ENCODE assay signal across 35 mouse cellular contexts in genomic region chr3:94612274-94612673, GRCm38 (mm10). TPM values are rescaled to one million over a fixed set of nuclear protein-coding genes. Genes with fewer than 3 reads are reported as not detected.
DNase-seq lines count a peak whose midpoint lies in the region; ATAC-seq and TF ChIP-seq lines count a peak whose summit lies in the region.
"Had no signal": no experiment of that assay in that cellular context is flagged by ENCODE, and none has a peak within 500 bp of the region (broad histone marks: within the 10 kb centered on the region; RNA-seq: fewer than 3 reads in every experiment).

No protein-coding gene starts in this region.

- H3K9ac ChIP-seq in stomach, postnatal 0 days (ENCODE audit: low read length), result no peak overlapping the region
- H3K9ac ChIP-seq in lung, postnatal 0 days (replicated peaks; ENCODE audit: low read depth), result no peak overlapping the region
- H3K9ac ChIP-seq: forebrain, embryonic 13.5 days; heart, embryonic 15.5 days; hindbrain, embryonic 15.5 days had no signal

- no peaks in the 10 kb centered on the region for H3K9me3 ChIP-seq in heart, embryonic 10.5 days
- no peaks in the 10 kb centered on the region for H3K9me3 ChIP-seq in stomach, postnatal 0 days (ENCODE audit: control insufficient read depth, low read length)
- no peaks in the 10 kb centered on the region for H3K9me3 ChIP-seq in lung, postnatal 0 days (ENCODE audit: low read length)
- H3K9me3 ChIP-seq: forebrain, embryonic 13.5 days; G1E; heart, embryonic 15.5 days; hindbrain, embryonic 15.5 days had no signal

- peak; percentile 97 for DNase-seq in heart, adult 11 months
- no peak for DNase-seq in heart, embryonic 10.5 days (ENCODE audit: low spot score)
- DNase-seq in left cerebral cortex, postnatal 25 days (ENCODE audit: low spot score in 2 of 2), result peak; percentile 5 to 6
- DNase-seq in left cerebral cortex, adult 11 months (ENCODE audit: low spot score), result no peak
- no peak for DNase-seq in stomach, postnatal 0 days (ENCODE audit: low spot score)
- DNase-seq in lung, postnatal 0 days (ENCODE audit: low spot score), result no peak
- DNase-seq: adrenal gland, adult 8-10 months; cerebellum, adult 9-10 months; kidney, adult 2 months; lung, postnatal 10 days; thymus, postnatal 25 days had no signal

- intact Hi-C loops in left cerebral cortex, postnatal 25 days (cut with DNase I), result loop anchor here (10.0 kb wide), 1 partner anchor 93 kb away; no protein-coding TSS in a partner anchor

- no peak for ATAC-seq in stomach, postnatal 0 days (ENCODE audit: low FRiP score, low TSS enrichment)
- ATAC-seq in lung, postnatal 0 days, result no peak
- ATAC-seq: activated CD4-positive, CD25-positive, alpha-beta regulatory T cell, adult 4 months; forebrain, embryonic 13.5 days had no signal

- no peak overlapping the region for H3K4me2 ChIP-seq in stomach, postnatal 0 days (replicated peaks; ENCODE audit: low read depth)
- H3K4me2 ChIP-seq in lung, postnatal 0 days (replicated peaks; ENCODE audit: low read depth, low read length), result no peak overlapping the region
- H3K4me2 ChIP-seq: forebrain, embryonic 13.5 days; heart, embryonic 15.5 days; hindbrain, embryonic 15.5 days; midbrain, embryonic 11.5 days had no signal

- H3K36me3 ChIP-seq in heart, embryonic 10.5 days, result no peaks in the 10 kb centered on the region; the same call in 1 of the 2 replicates
- H3K36me3 ChIP-seq in stomach, postnatal 0 days (ENCODE audit: control insufficient read depth, insufficient read depth, low read length), result no peaks in the 10 kb centered on the region
- H3K36me3 ChIP-seq in lung, postnatal 0 days (ENCODE audit: insufficient read depth, low read length), result no peaks in the 10 kb centered on the region
- H3K36me3 ChIP-seq: heart, embryonic 15.5 days; hindbrain, embryonic 15.5 days had no signal

- no peak for TF ChIP-seq CTCF in stomach, postnatal 0 days (IDR thresholded peaks at IDR 0.05; ENCODE audit: low read depth)
- TF ChIP-seq CTCF in lung, postnatal 0 days (IDR thresholded peaks at IDR 0.05), result no peak

- peaks cover 22% of the 10 kb centered on the region for H3K4me1 ChIP-seq in heart, embryonic 10.5 days
- no peaks in the 10 kb centered on the region for H3K4me1 ChIP-seq in brown adipose tissue, adult 24 weeks (ENCODE audit: control insufficient read depth, insufficient read depth, insufficient read length, low read length)
- H3K4me1 ChIP-seq in stomach, postnatal 0 days (replicated peaks; ENCODE audit: control insufficient read depth, insufficient read depth), result no peaks in the 10 kb centered on the region
- H3K4me1 ChIP-seq in lung, postnatal 0 days (ENCODE audit: insufficient read depth, low read depth, low read length), result no peaks in the 10 kb centered on the region
- H3K4me1 ChIP-seq: forebrain, embryonic 13.5 days had no signal

- no peak overlapping the region for H3K27ac ChIP-seq in heart, embryonic 10.5 days
- H3K27ac ChIP-seq in brown adipose tissue, adult 24 weeks (replicated peaks; ENCODE audit: low read depth, low read length), result peak overlapping the region; percentile 66
- peak overlapping the region; percentile 67 for H3K27ac ChIP-seq in stomach, postnatal 0 days (replicated peaks)
- H3K27ac ChIP-seq in lung, postnatal 0 days (ENCODE audit: low read length), result no peak overlapping the region
- H3K27ac ChIP-seq: forebrain, embryonic 13.5 days; heart, embryonic 15.5 days; hindbrain, embryonic 15.5 days; kidney, postnatal 0 days had no signal

- no peak overlapping the region for H3K4me3 ChIP-seq in heart, embryonic 10.5 days
- no peak overlapping the region for H3K4me3 ChIP-seq in brown adipose tissue, adult 24 weeks (ENCODE audit: insufficient read depth, low read depth, low read length)
- H3K4me3 ChIP-seq in stomach, postnatal 0 days (ENCODE audit: low read depth, low read length), result no peak overlapping the region
- no peak overlapping the region for H3K4me3 ChIP-seq in lung, postnatal 0 days (ENCODE audit: low read depth, low read length)
- H3K4me3 ChIP-seq: erythroblast, embryonic 14.5 days; forebrain, embryonic 13.5 days; heart, embryonic 15.5 days; hindbrain, embryonic 15.5 days had no signal

- 85% methylated on average over 1 of the region's 1 CpGs for WGBS in heart, embryonic 10.5 days
- 71% methylated on average over 1 of the region's 1 CpGs for WGBS in stomach, postnatal 0 days
- WGBS in lung, postnatal 0 days, result 53% methylated on average over 1 of the region's 1 CpGs

- H3K27me3 ChIP-seq in heart, embryonic 10.5 days (ENCODE audit: insufficient read depth, poor library complexity, severe bottlenecking), result no peaks in the 10 kb centered on the region
- H3K27me3 ChIP-seq in stomach, postnatal 0 days (ENCODE audit: control insufficient read depth, insufficient read depth, low read length), result no peaks in the 10 kb centered on the region
- H3K27me3 ChIP-seq in lung, postnatal 0 days (replicated peaks; ENCODE audit: insufficient read depth, low read length), result no peaks in the 10 kb centered on the region
- H3K27me3 ChIP-seq: forebrain, embryonic 13.5 days; heart, embryonic 15.5 days; hindbrain, embryonic 15.5 days had no signal

- no peak for TF ChIP-seq EP300 in stomach, postnatal 0 days (optimal IDR thresholded peaks at IDR 0.05)
- TF ChIP-seq EP300 in lung, postnatal 0 days (IDR thresholded peaks at IDR 0.05), result no peak

RNA-seq across cellular contexts. Expression of gene Snx27, which starts 29.8 kb away (rescaled TPM):
- 32.2 and 41.3 TPM in 2 replicates for polyA plus RNA-seq in heart, embryonic 10.5 days (2016; fragmentation: Nextera tagmentation; extraction: Ambion mirVana)
- total RNA-seq in left cerebral cortex, postnatal 25 days (2021), result 10 to 100 TPM; 95.8 to 98.3 TPM
- polyA plus RNA-seq in brown adipose tissue, adult 24 weeks (2012; ENCODE audit: insufficient read depth, insufficient read length, missing spikeins), result 12.9 and 23.1 TPM in 2 replicates
- 17.6 and 20.3 TPM in 2 replicates for polyA plus RNA-seq in stomach, postnatal 0 days (2015; fragmentation: Nextera tagmentation; extraction: Ambion mirVana)
- polyA plus RNA-seq in lung, postnatal 0 days (2015; fragmentation: Nextera tagmentation; extraction: Ambion mirVana), result 21.5 and 28.3 TPM in 2 replicates

RNA-seq across cellular contexts. Expression of gene Gm10972, which starts 30.6 kb away (rescaled TPM):
- not detected in 2 replicates for polyA plus RNA-seq in heart, embryonic 10.5 days (2016; fragmentation: Nextera tagmentation; extraction: Ambion mirVana)
- total RNA-seq in left cerebral cortex, postnatal 25 days (2021), result not detected
- polyA plus RNA-seq in brown adipose tissue, adult 24 weeks (2012; ENCODE audit: insufficient read depth, insufficient read length, missing spikeins), result not detected in 2 replicates
- not detected in 2 replicates for polyA plus RNA-seq in stomach, postnatal 0 days (2015; fragmentation: Nextera tagmentation; extraction: Ambion mirVana)
- polyA plus RNA-seq in lung, postnatal 0 days (2015; fragmentation: Nextera tagmentation; extraction: Ambion mirVana), result not detected in 2 replicates
- total RNA-seq: adrenal gland, adult 8-10 months; G1E; gastrocnemius, adult 8-10 months; heart, adult 18-20 months; hematopoietic stem cell, adult 5-6 weeks; left cerebral cortex, postnatal 10 days; megakaryocyte progenitor cell, adult 5-6 weeks; midbrain, postnatal 0 days had no signal
- polyA plus RNA-seq: activated CD4-positive, CD25-positive, alpha-beta regulatory T cell, adult 4 months; brain, embryonic 14.5 days; cortical plate, adult 2 months; embryonic facial prominence, embryonic 11.5 days; erythroblast, embryonic 14.5 days; forebrain, embryonic 13.5 days; frontal cortex, adult 2 months; G1E; heart, embryonic 15.5 days; hindbrain, embryonic 15.5 days; intestine, embryonic 14.5 days; kidney, adult 2 months; kidney, postnatal 0 days; limb, embryonic 14.5 days; liver, embryonic 16.5 days; midbrain, embryonic 11.5 days; midbrain, postnatal 0 days; neural tube, embryonic 14.5 days; spleen, adult 2 months had no signal

RNA-seq across cellular contexts. Expression of gene Tuft1, which starts 46.4 kb away (rescaled TPM):
- 7.9 and 9.5 TPM in 2 replicates for polyA plus RNA-seq in heart, embryonic 10.5 days (2016; fragmentation: Nextera tagmentation; extraction: Ambion mirVana)
- total RNA-seq in left cerebral cortex, postnatal 25 days (2021), result 1 to 10 TPM; 1.3 to 1.6 TPM
- 0.42 and 0.79 TPM in 2 replicates for polyA plus RNA-seq in brown adipose tissue, adult 24 weeks (2012; ENCODE audit: insufficient read depth, insufficient read length, missing spikeins)
- polyA plus RNA-seq in stomach, postnatal 0 days (2015; fragmentation: Nextera tagmentation; extraction: Ambion mirVana), result 39.7 and 43.4 TPM in 2 replicates
- polyA plus RNA-seq in lung, postnatal 0 days (2015; fragmentation: Nextera tagmentation; extraction: Ambion mirVana), result 16.9 and 19.5 TPM in 2 replicates

Comparison
In these comparisons a context has a peak if more than half of its experiments do, and no peak if none do; other contexts are left out.
1. DNase-seq: peak in heart, adult 11 months (single experiment) and left cerebral cortex, postnatal 25 days (2 of 2); none in heart, embryonic 10.5 days (single experiment), left cerebral cortex, adult 11 months (single experiment), stomach, postnatal 0 days (single experiment) and lung, postnatal 0 days (single experiment).
2. H3K27ac ChIP-seq: peak in brown adipose tissue, adult 24 weeks (single experiment) and stomach, postnatal 0 days (single experiment); none in heart, embryonic 10.5 days (single experiment) and lung, postnatal 0 days (single experiment).